Mouse (Mus musculus): Measurements from ENCODE around the gene Tlr3. TPM values are rescaled to one million over a fixed set of nuclear protein-coding genes. Genes with fewer than 3 reads are reported as not detected.

The Tlr3 gene
- polyA plus RNA-seq, 1 experiment from 2014 or later = 4.7 TPM

DNA sequence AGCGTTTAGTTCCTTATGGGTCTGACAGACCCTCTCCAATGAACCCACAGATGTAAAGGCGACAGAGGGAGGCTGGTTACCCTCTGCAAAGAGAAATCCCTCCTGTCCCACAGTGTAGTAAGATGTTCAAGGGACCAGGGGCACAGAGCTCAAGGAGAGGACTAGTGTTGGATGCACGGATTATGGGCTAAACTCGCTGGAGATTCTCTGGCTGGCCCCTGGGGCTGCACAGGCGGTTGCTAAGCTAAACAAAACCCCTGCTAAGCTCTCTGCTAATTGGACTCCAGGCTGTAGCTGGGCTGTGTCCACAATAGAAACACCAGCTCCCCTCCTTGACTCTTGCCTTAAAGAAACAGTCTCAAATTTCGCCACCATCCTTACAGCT is 28.9 kb downstream of the Tlr3 start, which contains the start of gene Fam149a:
Gene Fam149a (minus strand): TSS at position 329 of the 385 bp plus-strand sequence.
- Histone ChIP-seq H3K36me3 (ENCODE audit: insufficient read depth, low read length) (no peaks in the 10 kb centered on the region), H3K4me3 (replicated peaks; ENCODE audit: low read depth, low read length) (peak within 1 kb of the TSS; percentile 33), H3K27ac (no peak within 1 kb of the TSS), H3K9me3 (replicated peaks; ENCODE audit: low read length) (no peaks in the 10 kb centered on the region), H3K9ac (ENCODE audit: low read depth, low read length) (0 out of 2 replicates have a peak within 1 kb of the TSS, but pooled peaks have one; percentile 31), H3K27me3 (ENCODE audit: insufficient read depth, low read length) (no peaks in the 10 kb centered on the region), H3K4me2 (ENCODE audit: low read length) (peak within 1 kb of the TSS; percentile 74), H3K4me1 (replicated peaks; ENCODE audit: insufficient read depth, low read length) (0 out of 2 replicates have a peak, but pooled peaks cover 8% of the 10 kb centered on the region)
- WGBS = 4% methylated on average over 6 of the region's 6 CpGs
- ATAC-seq (replicated peaks; ENCODE audit: low FRiP score, low read depth) (no peak), DNase-seq (ENCODE audit: low spot score) (peak; percentile 62)
- no peak for TF ChIP-seq CTCF (IDR thresholded peaks at IDR 0.05; ENCODE audit: low read depth)

DNA sequence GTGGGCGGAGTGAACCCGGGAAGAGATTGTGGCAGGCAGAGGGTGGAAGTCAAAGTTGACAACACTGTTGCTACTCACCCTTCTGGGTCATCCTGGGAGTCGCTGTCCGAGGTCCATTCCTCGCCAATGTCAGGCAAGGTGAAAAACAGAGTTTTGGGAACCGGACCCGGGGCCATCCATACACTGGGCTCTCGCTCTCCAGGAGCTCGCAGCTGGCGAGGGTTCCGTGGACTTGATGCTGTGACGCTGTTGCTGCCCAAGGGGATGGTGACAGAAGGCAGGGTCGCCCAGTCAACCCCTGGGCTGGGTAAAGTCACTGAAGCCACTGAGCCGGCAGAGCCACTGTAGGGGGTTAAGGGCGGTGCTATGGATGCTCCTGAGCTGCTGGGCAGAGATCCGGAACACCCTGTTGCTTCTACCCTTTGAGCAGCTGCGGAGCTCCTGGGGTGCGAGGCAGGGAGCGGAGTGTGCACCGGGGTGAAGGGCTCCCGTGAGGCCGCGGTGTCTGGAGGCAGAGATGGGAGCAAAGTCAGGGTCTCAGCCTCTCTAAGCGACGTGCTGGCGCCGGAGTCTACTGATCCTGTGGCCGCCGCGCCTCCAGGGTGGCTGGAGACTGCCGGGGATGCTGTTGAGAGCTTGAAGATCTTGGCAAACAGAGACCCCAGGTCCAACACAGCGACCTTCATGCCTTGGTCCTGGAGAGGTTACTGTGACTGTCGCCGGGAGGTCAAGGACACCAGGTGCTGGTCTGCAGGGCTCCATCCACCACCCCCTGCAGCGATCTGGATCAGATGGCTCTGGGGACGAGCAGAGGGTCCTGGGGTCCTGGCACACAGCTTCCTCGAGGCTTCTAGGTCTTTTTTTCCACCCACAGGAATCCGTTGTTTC is 29.6 kb downstream of the Tlr3 start:
- no peaks in the 10 kb centered on the region for H3K36me3 ChIP-seq (ENCODE audit: insufficient read depth, low read length)
- no peak for TF ChIP-seq CTCF (IDR thresholded peaks at IDR 0.05; ENCODE audit: low read depth)
- no peak overlapping the region for H3K27ac ChIP-seq
- H3K4me1 ChIP-seq (replicated peaks; ENCODE audit: insufficient read depth, low read length) = 0 out of 2 replicates have a peak, but pooled peaks cover 8% of the 10 kb centered on the region
- WGBS = 4% methylated on average over 38 of the region's 38 CpGs
- H3K4me3 ChIP-seq (replicated peaks; ENCODE audit: low read depth, low read length) = peak overlapping the region; percentile 33
- no peaks in the 10 kb centered on the region for H3K9me3 ChIP-seq (replicated peaks; ENCODE audit: low read length)
- H3K9ac ChIP-seq (ENCODE audit: low read depth, low read length) = 0 out of 2 replicates have a peak overlapping the region, but pooled peaks have one; percentile 31
- no peaks in the 10 kb centered on the region for H3K27me3 ChIP-seq (ENCODE audit: insufficient read depth, low read length)
- peak overlapping the region; percentile 74 for H3K4me2 ChIP-seq (ENCODE audit: low read length)
- ATAC-seq (replicated peaks; ENCODE audit: low FRiP score, low read depth) (no peak), DNase-seq (ENCODE audit: low spot score) (peak; percentile 30)

DNA sequence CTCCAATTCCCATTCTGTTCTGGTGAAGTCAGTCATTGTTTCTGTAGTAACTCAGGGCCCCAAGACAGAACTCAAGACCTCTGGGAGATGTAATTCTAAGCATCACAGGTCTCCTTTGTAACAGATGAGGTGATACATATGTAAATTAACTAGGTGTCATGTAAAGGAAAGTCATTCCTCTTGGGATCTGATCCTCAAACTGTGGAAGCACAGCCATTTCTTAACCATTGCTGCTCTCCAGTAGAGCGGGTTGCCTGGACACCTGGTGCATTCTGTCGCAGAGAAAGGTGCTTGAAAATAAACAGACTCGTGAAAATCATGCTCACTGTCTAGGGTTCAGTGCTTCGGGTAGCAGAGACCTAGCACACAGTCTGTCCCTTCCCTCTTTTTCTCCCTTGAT is 30.3 kb downstream of the Tlr3 start:
- H3K9me3 ChIP-seq (replicated peaks; ENCODE audit: low read length) = no peaks in the 10 kb centered on the region
- no peak for TF ChIP-seq CTCF (IDR thresholded peaks at IDR 0.05; ENCODE audit: low read depth)
- ATAC-seq (replicated peaks; ENCODE audit: low FRiP score, low read depth) = no peak
- no peaks in the 10 kb centered on the region for H3K27me3 ChIP-seq (ENCODE audit: insufficient read depth, low read length)
- 26% methylated on average over 4 of the region's 4 CpGs for WGBS
- H3K4me2 ChIP-seq (ENCODE audit: low read length) = peak overlapping the region; percentile 74; the same call in 1 of the 2 replicates
- 0 out of 2 replicates have a peak overlapping the region, but pooled peaks have one; percentile 31 for H3K9ac ChIP-seq (ENCODE audit: low read depth, low read length)
- no peaks in the 10 kb centered on the region for H3K36me3 ChIP-seq (ENCODE audit: insufficient read depth, low read length)
- 0 out of 2 replicates have a peak, but pooled peaks cover 8% of the 10 kb centered on the region for H3K4me1 ChIP-seq (replicated peaks; ENCODE audit: insufficient read depth, low read length)
- no peak overlapping the region for H3K27ac ChIP-seq
- H3K4me3 ChIP-seq (replicated peaks; ENCODE audit: low read depth, low read length) = no peak overlapping the region
- DNase-seq (ENCODE audit: low spot score) = no peak

DNA sequence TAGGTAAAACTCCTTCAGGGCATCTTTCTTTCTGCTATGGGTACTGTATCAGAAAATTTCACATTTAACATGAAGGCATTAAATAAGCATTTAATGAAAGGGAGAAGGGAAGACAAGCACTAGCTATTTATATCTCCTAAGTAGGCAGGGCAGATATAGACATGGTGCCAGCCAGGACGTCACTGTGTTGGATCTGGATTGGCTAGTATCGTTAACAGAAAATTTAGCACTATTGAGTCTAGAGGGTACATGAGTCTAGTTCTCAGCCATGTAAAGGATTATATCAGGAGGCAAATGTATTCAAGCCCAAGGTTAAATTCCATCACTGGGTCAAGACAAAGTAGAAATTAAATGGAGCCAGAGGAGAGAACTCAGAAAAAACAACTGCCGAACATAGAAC is 36.8 kb downstream of the Tlr3 start:
- no peak overlapping the region for H3K4me3 ChIP-seq (replicated peaks; ENCODE audit: low read depth, low read length)
- no peaks in the 10 kb centered on the region for H3K4me1 ChIP-seq (replicated peaks; ENCODE audit: insufficient read depth, low read length)
- no peaks in the 10 kb centered on the region for H3K27me3 ChIP-seq (ENCODE audit: insufficient read depth, low read length)
- no peak for DNase-seq (ENCODE audit: low spot score)
- WGBS = 77% methylated on average over 3 of the region's 3 CpGs
- no peak overlapping the region for H3K27ac ChIP-seq
- no peak overlapping the region for H3K4me2 ChIP-seq (ENCODE audit: low read length)
- H3K36me3 ChIP-seq (ENCODE audit: insufficient read depth, low read length) = no peaks in the 10 kb centered on the region
- no peaks in the 10 kb centered on the region for H3K9me3 ChIP-seq (replicated peaks; ENCODE audit: low read length)
- no peak for ATAC-seq (replicated peaks; ENCODE audit: low FRiP score, low read depth)
- TF ChIP-seq CTCF (IDR thresholded peaks at IDR 0.05; ENCODE audit: low read depth) = no peak
- no peak overlapping the region for H3K9ac ChIP-seq (ENCODE audit: low read depth, low read length)

DNA sequence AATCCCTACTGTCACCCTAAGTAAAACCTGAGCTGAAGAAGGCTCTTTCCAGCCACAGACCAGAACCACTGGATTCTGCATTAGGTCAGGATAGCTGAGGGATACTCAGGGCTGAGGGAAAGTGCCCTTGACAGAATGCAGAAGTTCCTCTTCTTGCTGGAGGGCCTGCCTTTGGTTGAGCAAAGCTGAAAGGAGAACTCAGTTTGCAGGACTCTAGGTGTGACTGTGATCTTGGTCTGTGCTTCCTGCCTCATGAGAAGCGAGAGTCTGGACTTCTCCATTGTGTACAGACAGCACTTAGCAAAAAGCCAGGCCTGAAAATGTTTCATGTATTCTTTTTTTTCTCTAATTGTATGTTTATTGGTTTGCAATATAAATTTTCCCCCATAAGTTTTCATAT is 43.7 kb downstream of the Tlr3 start:
- WGBS = 90% methylated on average over 1 of the region's 1 CpGs

DNA sequence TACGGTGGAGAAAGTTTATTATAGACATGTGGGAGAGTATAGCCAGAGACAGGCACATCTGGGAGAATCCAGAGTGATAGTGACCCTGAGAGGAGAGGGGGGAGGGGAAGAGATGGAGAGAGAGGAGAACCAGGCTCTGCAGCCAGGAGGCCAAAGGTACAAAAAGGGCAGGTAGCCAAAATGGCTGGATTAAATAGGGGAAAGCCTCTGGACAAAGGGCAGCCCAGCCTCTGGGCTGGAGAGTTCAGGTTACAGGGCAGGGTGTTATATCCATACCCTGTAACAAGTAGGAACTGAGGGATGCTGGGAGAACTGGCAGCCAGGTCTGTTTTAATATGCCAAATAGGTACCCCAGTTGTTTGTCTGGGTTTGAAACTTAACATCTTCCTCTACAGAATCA is 47.7 kb downstream of the Tlr3 start:
- WGBS = 61% methylated on average over 1 of the region's 1 CpGs
- H3K36me3 ChIP-seq (ENCODE audit: insufficient read depth, low read length) = no peaks in the 10 kb centered on the region
- no peak overlapping the region for H3K9ac ChIP-seq (ENCODE audit: low read depth, low read length)
- no peaks in the 10 kb centered on the region for H3K27me3 ChIP-seq (ENCODE audit: insufficient read depth, low read length)
- H3K27ac ChIP-seq = no peak overlapping the region
- H3K9me3 ChIP-seq (replicated peaks; ENCODE audit: low read length) = no peaks in the 10 kb centered on the region
- no peak for ATAC-seq (replicated peaks; ENCODE audit: low FRiP score, low read depth)
- H3K4me1 ChIP-seq (replicated peaks; ENCODE audit: insufficient read depth, low read length) = no peaks in the 10 kb centered on the region
- no peak overlapping the region for H3K4me2 ChIP-seq (ENCODE audit: low read length)
- no peak for DNase-seq (ENCODE audit: low spot score)
- H3K4me3 ChIP-seq (replicated peaks; ENCODE audit: low read depth, low read length) = no peak overlapping the region
- TF ChIP-seq CTCF (IDR thresholded peaks at IDR 0.05; ENCODE audit: low read depth) = no peak

More for the DNA sequence above, 43.7 kb downstream of the Tlr3 start:
- no peak overlapping the region for H3K4me2 ChIP-seq (ENCODE audit: low read length)
- H3K4me3 ChIP-seq (replicated peaks; ENCODE audit: low read depth, low read length) = no peak overlapping the region
- H3K9me3 ChIP-seq (replicated peaks; ENCODE audit: low read length) = no peaks in the 10 kb centered on the region
- DNase-seq (ENCODE audit: low spot score) = no peak
- no peak overlapping the region for H3K9ac ChIP-seq (ENCODE audit: low read depth, low read length)
- H3K36me3 ChIP-seq (ENCODE audit: insufficient read depth, low read length) = no peaks in the 10 kb centered on the region
- H3K27ac ChIP-seq = no peak overlapping the region
- H3K4me1 ChIP-seq (replicated peaks; ENCODE audit: insufficient read depth, low read length) = no peaks in the 10 kb centered on the region
- no peaks in the 10 kb centered on the region for H3K27me3 ChIP-seq (ENCODE audit: insufficient read depth, low read length)
- ATAC-seq (replicated peaks; ENCODE audit: low FRiP score, low read depth) = no peak
- no peak for TF ChIP-seq CTCF (IDR thresholded peaks at IDR 0.05; ENCODE audit: low read depth)

Measured in kidney, postnatal 0 days (tissue).